Mouse (Mus musculus): ENCODE data around the gene Nabp2.

DNA sequence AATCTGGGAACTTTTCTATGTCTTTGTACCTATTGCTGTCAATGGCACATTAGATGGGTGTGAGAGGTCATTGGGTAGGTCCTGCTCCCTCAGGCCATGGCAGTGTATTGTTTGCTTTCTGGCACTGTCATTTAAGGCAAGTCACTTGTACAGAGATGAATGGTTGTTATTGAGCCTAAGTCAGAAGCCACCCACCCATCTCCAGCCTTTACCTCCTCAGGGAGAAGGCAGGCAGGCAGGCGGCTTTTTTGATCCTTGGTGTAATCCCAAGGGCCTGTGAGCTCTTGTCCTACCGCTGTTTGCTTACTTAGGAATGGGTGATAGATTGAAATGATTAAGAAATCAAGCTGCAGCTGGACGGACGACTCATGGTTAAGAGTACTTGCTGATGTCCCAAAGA is 18.2 kb upstream of the Nabp2 start:
- TF ChIP-seq CTCF (IDR thresholded peaks at IDR 0.05; ENCODE audit: borderline replicate concordance, insufficient read depth, low read depth, low read length), result no peak
- TF ChIP-seq POLR2A (IDR thresholded peaks at IDR 0.05; ENCODE audit: borderline replicate concordance, insufficient read depth, low read length), result no peak
